Mouse (Mus musculus): ENCODE measurements at regions not wholly inside any gene's neighbourhood (a gene's known extent, or its start where the extent isn't known, plus 50 kb on each side); places are given as distances from the start of the nearest gene placed in this dataset.

GRCm38 (mm10) chr12:31190265-31190664 lies 50.3 kb upstream of the Gm6993 start:
- peaks cover 0 to 12% of the 10 kb centered on the region in 2 experiments; a peak in 2 of 4 replicates for H3K4me1 ChIP-seq (ENCODE audit: control insufficient read depth in 1 of 2, insufficient read depth in 2 of 2)
- in situ Hi-C loops (cut with MboI; ENCODE audit: low pct_ligation_motif_present, low pct_unique_long_range_greater_than_20kb, low sequenced_read_pairs) (no loop called here), dilution Hi-C loops (cut with MboI; ENCODE audit: extremely low pct_ligation_motif_present, extremely low pct_unique_long_range_greater_than_20kb, low sequenced_read_pairs) (no loop called here)
- no peaks in the 10 kb centered on the region for H3K79me2 ChIP-seq (replicated peaks; ENCODE audit: control insufficient read depth, extremely low read depth, insufficient read depth, poor library complexity, severe bottlenecking)
- no peak for TF ChIP-seq PAX5 (IDR thresholded peaks at IDR 0.05; ENCODE audit: low read length)
- no peak for TF ChIP-seq GABPA (IDR thresholded peaks at IDR 0.05; ENCODE audit: insufficient replicate concordance, low read depth, low read length)
- TF ChIP-seq MYC (IDR thresholded peaks at IDR 0.05; ENCODE audit: low read depth, low read length), result no peak
- H3K4me2 ChIP-seq (ENCODE audit: insufficient read depth, low read depth, poor library complexity, severe bottlenecking), result no peak overlapping the region
- H3K27me3 ChIP-seq (replicated peaks), result no peaks in the 10 kb centered on the region
- no peak overlapping the region for H3K4me3 ChIP-seq (replicated peaks in 1 of 3; ENCODE audit: low read depth in 2 of 3, low read length in 2 of 3, poor library complexity in 1 of 3)
- no peak for DNase-seq (ENCODE audit: extremely low read depth)
- H3K9me3 ChIP-seq (replicated peaks; ENCODE audit: low read length), result no peaks in the 10 kb centered on the region
- no peak overlapping the region for H3K9ac ChIP-seq (ENCODE audit: insufficient read depth, low read depth)
- no peaks in the 10 kb centered on the region for H3K36me3 ChIP-seq (replicated peaks in 1 of 2; ENCODE audit: control insufficient read depth in 1 of 2, insufficient read depth in 1 of 2, low read length in 1 of 2)
- no peak overlapping the region for H3K27ac ChIP-seq (ENCODE audit: insufficient read depth, low read depth)
